Mouse (Mus musculus): ENCODE results near the gene Cdc42. TPM values are rescaled to one million over a fixed set of nuclear protein-coding genes. Genes with fewer than 3 reads are reported as not detected.

Cdc42 gene
- 67.7 and 91.6 TPM in 2 replicates for polyA plus RNA-seq (2012; rRNA removed)
- polyA plus RNA-seq (2014; fragmentation: Nextera tagmentation; extraction: Ambion mirVana): 259 and 262 TPM in 2 replicates

GRCm38 (mm10) chr4:137357517-137358254 is at the start of gene Cdc42:
Gene Cdc42, minus strand, starts transcription at chr4:137357720.
- ATAC-seq (ENCODE audit: insufficient read depth) (peak; percentile 97), DNase-seq (ENCODE audit: low read depth in 3 of 3, low spot score in 3 of 3) (peak; percentile 91 to 94 (median 92))
- Histone ChIP-seq H3K9ac (replicated peaks) (peak within 1 kb of the TSS; percentile 100), H3K27me3 (ENCODE audit: control insufficient read depth, insufficient read depth, low read length) (no peaks in the 10 kb centered on the region), H3K9me3 (ENCODE audit: control insufficient read depth, low read length) (no peaks in the 10 kb centered on the region), H3K4me1 (replicated peaks; ENCODE audit: control insufficient read depth in 2 of 2, insufficient read depth in 2 of 2, low read length in 1 of 2) (peaks cover 12 to 18% of the 10 kb centered on the region in 2 experiments), H3K4me3 (ENCODE audit: insufficient read depth in 1 of 2, low read depth in 2 of 2, low read length in 2 of 2) (peak within 1 kb of the TSS; percentile 60 to 98), H3K4me2 (ENCODE audit: low read depth) (peak within 1 kb of the TSS; percentile 82), H3K27ac (peak within 1 kb of the TSS; percentile 91), H3K36me3 (replicated peaks; ENCODE audit: control insufficient read depth, insufficient read depth, low read depth) (no peaks in the 10 kb centered on the region; the same call in 1 of the 2 replicates)
- under 1% methylated on average over 39 of the region's 44 CpGs for WGBS (ENCODE audit: insufficient replicate concordance)
- no peak for TF ChIP-seq EP300 (IDR thresholded peaks at IDR 0.05; ENCODE audit: low read depth)
- no peak for TF ChIP-seq CTCF (IDR thresholded peaks at IDR 0.05; ENCODE audit: low read depth)

- TF ChIP-seq CTCF (IDR thresholded peaks at IDR 0.05; ENCODE audit: low read depth) (no peak), EP300 (IDR thresholded peaks at IDR 0.05; ENCODE audit: low read depth) (no peak)
- H3K9ac ChIP-seq (replicated peaks): no peak overlapping the region
- no peaks in the 10 kb centered on the region for H3K36me3 ChIP-seq (replicated peaks; ENCODE audit: control insufficient read depth, insufficient read depth, low read depth)
- 60% methylated on average over 3 of the region's 3 CpGs for WGBS (ENCODE audit: insufficient replicate concordance)
- no peaks in the 10 kb centered on the region for H3K27me3 ChIP-seq (ENCODE audit: control insufficient read depth, insufficient read depth, low read length)
- ATAC-seq (ENCODE audit: insufficient read depth): no peak
- no peak overlapping the region for H3K4me2 ChIP-seq (ENCODE audit: low read depth)
- H3K4me3 ChIP-seq (ENCODE audit: insufficient read depth in 1 of 2, low read depth in 2 of 2, low read length in 2 of 2): no peak overlapping the region
- no peak for DNase-seq (ENCODE audit: low read depth in 3 of 3, low spot score in 3 of 3)
- no peaks in the 10 kb centered on the region for H3K9me3 ChIP-seq (ENCODE audit: control insufficient read depth, low read length)
- H3K27ac ChIP-seq: no peak overlapping the region
- H3K4me1 ChIP-seq (replicated peaks; ENCODE audit: control insufficient read depth in 2 of 2, insufficient read depth in 2 of 2, low read length in 1 of 2): no peaks in the 10 kb centered on the region
These were observed 48.1 kb upstream of the Cdc42 start for GRCm38 (mm10) chr4:137405571-137405970.

GRCm38 (mm10) chr4:137396641-137397525 is 39.4 kb upstream of the Cdc42 start:
- no peak for TF ChIP-seq EP300 (IDR thresholded peaks at IDR 0.05; ENCODE audit: low read depth)
- TF ChIP-seq CTCF (IDR thresholded peaks at IDR 0.05; ENCODE audit: low read depth): no peak
- no peak overlapping the region for H3K27ac ChIP-seq
- no peaks in the 10 kb centered on the region for H3K36me3 ChIP-seq (replicated peaks; ENCODE audit: control insufficient read depth, insufficient read depth, low read depth)
- no peak for ATAC-seq (ENCODE audit: insufficient read depth)
- WGBS (ENCODE audit: insufficient replicate concordance): 72% methylated on average over 15 of the region's 15 CpGs
- H3K9me3 ChIP-seq (ENCODE audit: control insufficient read depth, low read length): no peaks in the 10 kb centered on the region
- peaks cover 0 to 10% of the 10 kb centered on the region in 2 experiments; a peak in 3 of 4 replicates for H3K4me1 ChIP-seq (replicated peaks; ENCODE audit: control insufficient read depth in 2 of 2, insufficient read depth in 2 of 2, low read length in 1 of 2)
- no peak overlapping the region for H3K4me2 ChIP-seq (ENCODE audit: low read depth)
- H3K9ac ChIP-seq (replicated peaks): no peak overlapping the region
- H3K4me3 ChIP-seq (ENCODE audit: insufficient read depth in 1 of 2, low read depth in 2 of 2, low read length in 2 of 2): no peak overlapping the region
- H3K27me3 ChIP-seq (ENCODE audit: control insufficient read depth, insufficient read depth, low read length): no peaks in the 10 kb centered on the region
- DNase-seq (ENCODE audit: low read depth in 3 of 3, low spot score in 3 of 3): no peak

- H3K36me3 ChIP-seq (replicated peaks; ENCODE audit: control insufficient read depth, insufficient read depth, low read depth): no peaks in the 10 kb centered on the region
- no peak overlapping the region for H3K27ac ChIP-seq
- no peak overlapping the region for H3K4me3 ChIP-seq (ENCODE audit: insufficient read depth in 1 of 2, low read depth in 2 of 2, low read length in 2 of 2)
- TF ChIP-seq CTCF (IDR thresholded peaks at IDR 0.05; ENCODE audit: low read depth) (no peak), EP300 (IDR thresholded peaks at IDR 0.05; ENCODE audit: low read depth) (no peak)
- H3K4me1 ChIP-seq (replicated peaks; ENCODE audit: control insufficient read depth in 2 of 2, insufficient read depth in 2 of 2, low read length in 1 of 2): peaks cover 0 to 17% of the 10 kb centered on the region in 2 experiments; a peak in 3 of 4 replicates
- peaks cover 2% of the 10 kb centered on the region; the same call in 1 of the 2 replicates for H3K9me3 ChIP-seq (ENCODE audit: control insufficient read depth, low read length)
- H3K4me2 ChIP-seq (ENCODE audit: low read depth): no peak overlapping the region
- ATAC-seq (ENCODE audit: insufficient read depth): no peak
- H3K9ac ChIP-seq (replicated peaks): no peak overlapping the region
- no peaks in the 10 kb centered on the region for H3K27me3 ChIP-seq (ENCODE audit: control insufficient read depth, insufficient read depth, low read length)
- WGBS (ENCODE audit: insufficient replicate concordance): 59% methylated on average over 9 of the region's 9 CpGs
- no peak for DNase-seq (ENCODE audit: low read depth in 3 of 3, low spot score in 3 of 3)
These were observed 36.0 kb upstream of the Cdc42 start for GRCm38 (mm10) chr4:137393378-137394135.

Data from liver, embryonic 14.5 days (tissue).